Mouse (Mus musculus) E14TG2a.4 (cell line): ENCODE data around the gene Manba.

Source experiments
- CTCF ChIP-seq: conservative IDR thresholded peaks from 2 replicates; pipeline ENCODE4 v1.5.1; 2014; ENCODE audit warnings: low read length
- NANOG ChIP-seq: IDR thresholded peaks from 2 replicates; pipeline ENCODE4 v1.6.1; 2014; ENCODE audit warnings: borderline replicate concordance, low read length, mixed read lengths
- POU5F1 ChIP-seq: IDR thresholded peaks from 2 replicates; pipeline ENCODE4 v1.6.1; 2014; ENCODE audit warnings: low read length, borderline replicate concordance

- TF ChIP-seq CTCF (no peak), NANOG (no peak), POU5F1 (no peak)
These were observed 124.8 kb downstream of the Manba start for GRCm38 (mm10) chr3:135610221-135610620.
